Mouse (Mus musculus) C2C12 (cell line): Measurements from ENCODE around the gene Slc29a1. TPM values are rescaled to one million over a fixed set of nuclear protein-coding genes. Genes with fewer than 3 reads are reported as not detected.

Experiments used
- H3K27me3 ChIP-seq: one replicate; pipeline ENCODE4 v1.6.1; 2011; ENCODE audit not compliant: control insufficient read depth, insufficient read depth, insufficient read length
- H3K36me3 ChIP-seq: one replicate; pipeline ENCODE4 v1.6.1; 2011; ENCODE audit not compliant: control insufficient read depth, insufficient read depth
- H3K4me3 ChIP-seq: one replicate; pipeline ENCODE4 v1.5.1; 2011; ENCODE audit warnings: mild to moderate bottlenecking, control low read depth; ENCODE audit not compliant: poor library complexity, insufficient read depth, severe bottlenecking
- H3K79me2 ChIP-seq: one replicate; pipeline ENCODE4 v1.6.1; 2011; ENCODE audit not compliant: control insufficient read depth, insufficient read depth
- H3K79me3 ChIP-seq: one replicate; pipeline ENCODE4 v1.6.1; 2011; ENCODE audit warnings: low read depth, control low read depth
- H3ac ChIP-seq: one replicate; pipeline ENCODE3; 2011; ENCODE audit warnings: low read depth; ENCODE audit not compliant: control insufficient read depth, insufficient read length
- CEBPB ChIP-seq: IDR thresholded peaks from one replicate; pipeline ENCODE4 v1.6.1; 2011; ENCODE audit warnings: low read depth, mild to moderate bottlenecking, control low read depth, moderate library complexity
- CTCF ChIP-seq: IDR thresholded peaks from one replicate; pipeline ENCODE4 v1.5.1; 2011; ENCODE audit not compliant: control insufficient read depth, insufficient read depth, insufficient read length
- FOSL1 ChIP-seq: IDR thresholded peaks from one replicate; pipeline ENCODE4 v1.8.0; 2011; ENCODE audit warnings: mild to moderate bottlenecking, low read length; ENCODE audit not compliant: poor library complexity, insufficient read depth, severe bottlenecking
- MAX ChIP-seq: IDR thresholded peaks from one replicate; pipeline ENCODE4 v1.6.1; 2011; ENCODE audit warnings: mild to moderate bottlenecking, control low read depth
- MYOD1 ChIP-seq: IDR thresholded peaks from one replicate; pipeline ENCODE4 v1.6.1; 2011; ENCODE audit warnings: low read depth; ENCODE audit not compliant: control insufficient read depth, insufficient read length
- MYOG ChIP-seq: IDR thresholded peaks from one replicate; pipeline ENCODE4 v1.6.1; 2011; ENCODE audit not compliant: control insufficient read depth, insufficient read length; ENCODE audit errors: extremely low read depth
- USF1 ChIP-seq: IDR thresholded peaks from one replicate; pipeline ENCODE4 v1.6.1; 2011; ENCODE audit warnings: low read depth, mild to moderate bottlenecking, control low read depth, moderate library complexity
- polyA plus RNA-seq: library from polyadenylated mRNA; unstranded; fragments of >200 nt; fragmentation: generic; extraction: Trizol; gene quantifications from one replicate; pipeline ENCODE4 v1.2.1, GENCODE M21; 2012; ENCODE audit warnings: missing spikeins

Slc29a1 gene
- polyA plus RNA-seq, 1 experiment = 264 TPM

GRCm38 (mm10) chr17:45584096-45584896 lies 15.1 kb downstream of the Slc29a1 start:
- H3K79me2 ChIP-seq = peaks cover 14% of the 10 kb centered on the region
- peaks cover 46% of the 10 kb centered on the region for H3K36me3 ChIP-seq
- H3K4me3 ChIP-seq = no peak overlapping the region
- H3K79me3 ChIP-seq = peaks cover under 1% of the 10 kb centered on the region
- no peak overlapping the region for H3ac ChIP-seq
- TF ChIP-seq MYOD1 (no peak), MYOG (no peak), USF1 (no peak), CTCF (no peak), FOSL1 (no peak), MAX (no peak), CEBPB (no peak)
- H3K27me3 ChIP-seq = no peaks in the 10 kb centered on the region

DNA sequence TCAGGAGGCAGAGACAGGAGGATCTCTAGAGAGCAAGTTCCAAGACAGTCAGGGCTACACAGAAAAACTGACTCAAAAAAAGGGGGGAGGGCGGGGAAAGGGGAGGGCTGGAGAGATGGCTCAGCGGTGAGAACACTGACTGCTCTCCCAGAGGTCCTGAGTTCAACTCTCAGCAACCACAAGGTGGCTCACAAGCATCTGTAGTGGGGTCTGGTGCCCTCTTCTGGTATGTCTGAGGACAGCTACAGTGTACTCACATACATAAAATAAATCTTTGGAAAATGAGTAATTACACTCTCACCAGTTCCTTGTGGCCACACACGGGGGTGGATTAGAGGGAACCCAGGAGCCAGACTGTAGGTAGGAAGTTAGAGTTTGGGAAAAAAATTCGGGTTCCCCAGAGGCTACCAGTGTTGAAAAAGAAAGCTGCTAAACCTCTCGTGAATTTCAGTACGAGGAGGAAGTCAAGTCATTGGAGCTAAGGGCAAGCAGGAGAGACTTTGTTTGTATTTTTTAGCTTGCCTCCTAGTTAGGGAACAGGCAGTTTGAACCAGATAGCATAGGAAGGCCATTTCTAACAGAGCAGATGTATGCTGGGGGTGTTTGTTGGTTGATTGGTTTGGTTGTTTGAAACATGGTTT lies 16.6 kb downstream of the Slc29a1 start:
- H3K79me3 ChIP-seq = no peaks in the 10 kb centered on the region

DNA sequence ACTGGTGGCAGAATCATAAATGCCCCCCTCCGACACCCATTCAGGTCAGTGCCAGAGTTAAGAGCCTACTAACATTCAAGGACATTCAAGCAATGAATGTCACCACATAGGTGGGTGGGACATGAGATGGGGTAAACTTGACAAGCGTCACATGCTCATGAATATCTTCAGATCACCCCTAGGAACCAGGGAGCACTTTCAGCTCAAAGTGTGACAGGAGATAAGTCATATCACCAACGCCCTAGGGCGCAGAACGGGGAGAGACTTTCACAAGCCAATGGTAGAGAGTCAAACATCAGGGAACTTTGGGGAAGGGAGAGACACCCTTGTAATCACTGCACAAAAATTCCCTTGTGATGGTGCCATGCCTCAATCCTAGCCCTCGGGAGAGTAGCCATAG lies 17.2 kb downstream of the Slc29a1 start:
- H3K36me3 ChIP-seq = peaks cover 25% of the 10 kb centered on the region
- H3K27me3 ChIP-seq = no peaks in the 10 kb centered on the region
- H3ac ChIP-seq = no peak overlapping the region
- H3K4me3 ChIP-seq = no peak overlapping the region
- TF ChIP-seq MAX = no peak
- no peak for TF ChIP-seq CTCF
- no peak for TF ChIP-seq FOSL1
- TF ChIP-seq MYOD1 = no peak
- TF ChIP-seq MYOG = no peak
- TF ChIP-seq CEBPB = no peak
- TF ChIP-seq USF1 = no peak
- no peaks in the 10 kb centered on the region for H3K79me2 ChIP-seq
- no peaks in the 10 kb centered on the region for H3K79me3 ChIP-seq

More for the DNA sequence above, 16.6 kb downstream of the Slc29a1 start:
- H3K27me3 ChIP-seq = no peaks in the 10 kb centered on the region
- peaks cover 32% of the 10 kb centered on the region for H3K36me3 ChIP-seq
- no peak overlapping the region for H3K4me3 ChIP-seq
- no peak overlapping the region for H3ac ChIP-seq
- H3K79me2 ChIP-seq = no peaks in the 10 kb centered on the region
- TF ChIP-seq MYOD1 = no peak
- peak; percentile 29 for TF ChIP-seq CTCF
- no peak for TF ChIP-seq USF1
- no peak for TF ChIP-seq CEBPB

DNA sequence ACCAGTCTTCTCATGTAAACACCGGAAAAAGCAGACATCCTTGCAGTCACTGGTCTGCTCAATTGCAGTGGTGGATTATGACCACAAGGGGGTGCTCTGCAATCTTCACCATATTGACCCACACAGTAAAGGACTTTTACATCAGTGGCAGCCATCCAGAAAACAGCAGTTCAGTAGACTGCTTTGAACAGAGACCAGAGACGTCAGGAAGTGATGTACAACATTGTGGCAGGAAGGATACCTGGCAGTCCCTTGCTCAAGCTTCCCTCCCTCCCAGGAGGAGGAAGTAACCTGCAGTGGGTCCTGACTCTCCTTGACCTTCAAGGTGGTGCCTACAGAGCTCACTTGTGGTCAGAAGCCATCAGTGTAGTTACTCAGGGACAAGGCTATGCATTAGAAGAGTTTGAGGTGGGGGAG lies 17.8 kb downstream of the Slc29a1 start:
- no peaks in the 10 kb centered on the region for H3K27me3 ChIP-seq
- H3K79me2 ChIP-seq = no peaks in the 10 kb centered on the region
- no peak overlapping the region for H3K4me3 ChIP-seq
- TF ChIP-seq MYOD1 = no peak
- peak; percentile 58 for TF ChIP-seq CTCF
- no peak for TF ChIP-seq FOSL1
- H3K36me3 ChIP-seq = peaks cover 19% of the 10 kb centered on the region
- no peaks in the 10 kb centered on the region for H3K79me3 ChIP-seq
- no peak overlapping the region for H3ac ChIP-seq

DNA sequence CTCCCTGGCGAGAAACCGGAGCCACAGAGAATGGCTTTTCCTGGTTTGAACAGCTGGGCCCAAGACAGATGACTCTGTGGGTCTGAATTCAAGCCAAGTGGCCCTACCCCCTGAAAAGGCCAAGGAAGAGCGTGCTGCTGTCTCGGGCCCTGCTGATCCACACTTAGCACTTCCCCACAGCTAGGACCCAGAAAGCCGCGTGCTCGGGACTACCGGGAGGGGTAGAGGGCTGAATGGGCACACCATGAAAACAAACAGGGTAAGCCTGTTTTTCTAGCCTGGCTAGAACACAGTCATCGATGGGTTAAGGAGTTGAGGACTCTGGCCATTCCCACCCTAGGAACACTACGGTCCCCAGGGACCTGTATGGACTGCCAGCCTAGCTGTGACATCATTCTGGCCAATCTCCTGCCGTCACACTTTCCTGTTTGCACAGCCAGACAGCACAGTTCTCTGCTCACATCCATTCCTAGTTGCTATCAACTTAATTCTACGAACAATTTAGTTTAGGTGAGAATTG lies 18.4 kb downstream of the Slc29a1 start:
- no peaks in the 10 kb centered on the region for H3K79me3 ChIP-seq
- no peak overlapping the region for H3ac ChIP-seq
- H3K79me2 ChIP-seq = no peaks in the 10 kb centered on the region
- H3K36me3 ChIP-seq = peaks cover 14% of the 10 kb centered on the region
- TF ChIP-seq CTCF (no peak), MAX (no peak), MYOD1 (peak; percentile 56), MYOG (no peak)
- H3K4me3 ChIP-seq = no peak overlapping the region
- H3K27me3 ChIP-seq = no peaks in the 10 kb centered on the region

DNA sequence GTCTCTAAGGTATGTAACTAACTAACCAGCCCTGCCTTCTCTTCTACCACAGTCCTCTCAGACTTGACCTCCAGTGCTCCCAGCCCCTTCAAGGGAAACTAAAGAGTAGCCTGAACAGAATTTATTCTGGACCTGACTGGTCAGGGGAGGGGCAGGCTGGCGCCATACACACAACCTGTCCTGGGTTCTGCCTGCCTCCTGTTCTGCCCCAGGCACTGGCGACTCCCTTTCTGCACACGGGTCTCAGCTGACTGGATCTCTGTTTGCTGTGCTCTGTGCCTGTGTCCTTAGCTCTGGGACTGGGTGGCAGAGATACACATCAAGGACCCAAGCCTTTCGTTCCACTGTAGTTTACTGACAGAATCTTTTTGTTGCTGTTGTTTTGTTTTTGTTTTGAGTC lies 19.9 kb downstream of the Slc29a1 start:
- Histone ChIP-seq H3K4me3 (no peak overlapping the region), H3K36me3 (peaks cover 8% of the 10 kb centered on the region), H3K79me3 (no peaks in the 10 kb centered on the region), H3K79me2 (peaks cover 2% of the 10 kb centered on the region), H3ac (no peak overlapping the region), H3K27me3 (no peaks in the 10 kb centered on the region)
- TF ChIP-seq MYOD1 (no peak), MYOG (no peak), FOSL1 (no peak), CEBPB (no peak), CTCF (no peak)
